Mouse (Mus musculus) lung, embryonic 14.5 days (tissue): ENCODE data around the gene Larp1b. TPM values are rescaled to one million over a fixed set of nuclear protein-coding genes. Genes with fewer than 3 reads are reported as not detected.

Source experiments
- ATAC-seq: fragments of 200-750 bp; cut with Nextera tagmentation; 2 replicates; pipeline ENCODE4 v1.8.0; 2017; ENCODE audit warnings: mild to moderate bottlenecking, moderate TSS enrichment, moderate library complexity; ENCODE audit not compliant: insufficient read depth
- DNase-seq: peaks from one replicate; pipeline ENCODE4 v3.0.0-alpha.2; 2015
- H3K27ac ChIP-seq: fragments of 300-500 bp; sonication (generic); 2 replicates; pipeline ENCODE4 v1.5.1; 2014; ENCODE audit warnings: low read depth, mild to moderate bottlenecking, moderate library complexity
- H3K27me3 ChIP-seq: fragments of 300-500 bp; sonication (generic); 2 replicates; pipeline ENCODE4 v1.6.1; 2014; ENCODE audit warnings: low read length, control low read depth; ENCODE audit not compliant: insufficient read depth
- H3K36me3 ChIP-seq: fragments of 300-500 bp; sonication (generic); 2 replicates; pipeline ENCODE4 v1.6.1; 2014; ENCODE audit warnings: control low read depth; ENCODE audit not compliant: insufficient read depth
- H3K4me1 ChIP-seq: fragments of 300-500 bp; sonication (generic); 2 replicates; pipeline ENCODE4 v1.6.1; 2014; ENCODE audit warnings: antibody characterized with exemption, control low read depth; ENCODE audit not compliant: insufficient read depth
- H3K4me2 ChIP-seq: fragments of 300-500 bp; sonication (generic); 2 replicates; pipeline ENCODE4 v1.6.1; 2014; ENCODE audit warnings: mild to moderate bottlenecking
- H3K4me3 ChIP-seq: fragments of 300-500 bp; sonication (generic); 2 replicates; pipeline ENCODE4 v1.5.1; 2014; ENCODE audit warnings: low read depth, low read length
- H3K9ac ChIP-seq: fragments of 300-500 bp; sonication (generic); 2 replicates; pipeline ENCODE4 v1.6.1; 2014
- H3K9me3 ChIP-seq: fragments of 300-500 bp; sonication (generic); 2 replicates; pipeline ENCODE4 v1.6.1; 2016; ENCODE audit warnings: low read depth, low read length, control low read depth
- CTCF ChIP-seq: IDR thresholded peaks from 2 replicates; pipeline ENCODE4 v1.5.1; 2016; ENCODE audit warnings: antibody characterized with exemption, low read depth
- WGBS: fragments of 180-500 bp; shearing (Covaris S2); extraction: QIAGEN DNeasy Blood & Tissue Kit; methylation state at CpG from one replicate; pipeline ENCODE4 v1.1.7; 2014; 5-methylcytosine and 5-hydroxymethylcytosine counted together
- polyA plus RNA-seq: library from polyadenylated mRNA; unstranded; fragments of >200 nt; fragmentation: Nextera tagmentation; extraction: Ambion mirVana; gene quantifications from 2 replicates; pipeline ENCODE4 v1.2.1, GENCODE M21; 2014

The Larp1b gene
- polyA plus RNA-seq, 1 experiment from 2014 or later: 2.5 TPM

DNA sequence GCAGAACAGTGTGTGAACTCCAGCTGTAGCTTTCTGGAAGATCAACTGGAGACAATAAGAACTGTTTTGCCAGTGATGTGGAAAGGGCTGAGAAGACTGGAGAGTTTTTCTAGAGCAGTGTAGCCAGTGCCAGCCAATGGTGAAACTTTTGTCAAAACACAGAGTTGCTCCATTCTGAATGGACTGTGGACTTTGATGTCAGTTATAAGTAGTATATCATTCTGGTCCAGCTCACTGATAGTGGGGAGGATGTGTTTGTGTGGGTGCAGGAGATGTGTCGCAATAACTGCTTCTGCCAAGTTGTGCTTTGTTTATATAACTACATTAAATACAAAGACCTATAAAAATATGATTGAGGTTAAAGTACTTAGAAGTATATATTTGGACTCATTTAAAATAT is 45.5 kb downstream of the Larp1b start:
- Histone ChIP-seq H3K4me3 (no peak overlapping the region), H3K9ac (no peak overlapping the region), H3K4me1 (no peaks in the 10 kb centered on the region), H3K4me2 (no peak overlapping the region), H3K27me3 (no peaks in the 10 kb centered on the region), H3K36me3 (no peaks in the 10 kb centered on the region), H3K9me3 (no peaks in the 10 kb centered on the region), H3K27ac (no peak overlapping the region)
- DNase-seq: peak; percentile 21
- no peak; the same call in 1 of the 2 replicates for ATAC-seq
- whole genome bisulfite sequencing: 28% methylated on average over 1 of the region's 1 CpGs
- TF ChIP-seq CTCF: no peak

DNA sequence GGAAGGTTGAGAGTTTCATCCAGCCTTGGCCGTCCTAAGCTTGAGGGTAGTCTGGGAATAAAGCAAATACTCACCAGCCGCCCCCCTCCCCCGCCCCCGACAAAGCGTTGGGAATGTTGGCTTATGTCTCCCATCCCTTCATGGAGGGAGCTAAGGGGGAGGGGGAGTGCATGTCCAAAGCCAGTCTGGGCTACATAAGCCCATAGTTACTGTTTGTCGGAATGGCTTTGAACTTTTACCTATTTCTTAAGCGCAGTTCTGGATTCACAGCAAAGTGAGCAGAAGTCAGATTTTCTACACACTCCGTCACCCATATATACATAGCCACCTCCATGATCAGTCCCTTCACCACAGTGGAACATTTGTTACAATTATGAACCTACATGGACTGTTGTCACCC is 59.7 kb downstream of the Larp1b start:
- Histone ChIP-seq H3K36me3 (no peaks in the 10 kb centered on the region), H3K9me3 (no peaks in the 10 kb centered on the region), H3K4me2 (no peak overlapping the region), H3K4me3 (no peak overlapping the region), H3K27ac (no peak overlapping the region), H3K27me3 (no peaks in the 10 kb centered on the region), H3K9ac (no peak overlapping the region), H3K4me1 (no peaks in the 10 kb centered on the region)
- ATAC-seq (no peak), DNase-seq (no peak)
- TF ChIP-seq CTCF: no peak
- 63% methylated on average over 8 of the region's 8 CpGs for WGBS

DNA sequence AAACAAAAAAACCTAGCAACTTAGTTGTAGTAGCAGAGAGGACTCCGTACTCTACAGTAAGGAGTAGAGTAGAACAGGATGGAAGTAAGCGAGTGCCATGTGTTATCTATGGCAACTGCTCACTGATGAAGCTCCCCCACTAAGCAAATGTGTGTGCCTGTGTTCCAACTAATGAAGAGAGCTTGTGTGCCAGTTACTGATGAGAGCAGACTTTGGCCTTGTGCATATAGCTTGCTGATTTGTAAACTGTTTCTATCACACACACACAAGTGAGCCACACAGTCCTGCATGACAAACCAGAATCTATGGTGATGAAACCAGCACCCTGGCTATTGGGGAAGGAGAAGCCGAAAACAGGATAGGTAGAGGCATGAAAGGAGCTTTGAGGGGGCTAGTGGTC is 60.4 kb downstream of the Larp1b start:
- H3K27ac ChIP-seq: no peak overlapping the region
- no peaks in the 10 kb centered on the region for H3K4me1 ChIP-seq
- no peak for DNase-seq
- TF ChIP-seq CTCF: no peak
- no peak overlapping the region for H3K4me3 ChIP-seq
- H3K36me3 ChIP-seq: no peaks in the 10 kb centered on the region
- H3K9me3 ChIP-seq: no peaks in the 10 kb centered on the region
- no peaks in the 10 kb centered on the region for H3K27me3 ChIP-seq
- H3K9ac ChIP-seq: no peak overlapping the region
- H3K4me2 ChIP-seq: no peak overlapping the region
- WGBS: 81% methylated on average over 3 of the region's 3 CpGs
- no peak for ATAC-seq

DNA sequence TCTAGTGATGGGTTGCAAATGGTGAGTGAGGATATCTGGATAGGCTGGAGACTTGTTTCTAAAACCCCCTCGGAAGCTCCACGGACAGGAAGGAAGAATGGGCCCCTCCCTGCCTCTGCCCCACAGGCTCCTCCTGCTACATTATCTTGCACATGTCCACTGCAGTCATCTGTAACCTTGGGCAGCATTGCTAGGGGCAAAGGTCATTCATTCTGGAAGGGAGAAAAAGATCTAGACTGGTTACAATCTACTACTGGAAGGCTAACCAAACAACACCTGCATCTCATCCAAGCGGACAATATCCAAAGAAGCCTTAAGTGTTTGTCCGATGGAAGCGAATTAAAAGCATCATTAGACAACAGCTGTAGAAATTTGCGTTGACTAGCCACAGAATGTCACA is 61.1 kb downstream of the Larp1b start:
- H3K4me2 ChIP-seq: no peak overlapping the region
- TF ChIP-seq CTCF: no peak
- no peaks in the 10 kb centered on the region for H3K27me3 ChIP-seq
- H3K9ac ChIP-seq: no peak overlapping the region
- H3K36me3 ChIP-seq: no peaks in the 10 kb centered on the region
- no peaks in the 10 kb centered on the region for H3K9me3 ChIP-seq
- 69% methylated on average over 6 of the region's 6 CpGs for WGBS
- no peak for DNase-seq
- ATAC-seq: no peak
- no peak overlapping the region for H3K4me3 ChIP-seq
- H3K27ac ChIP-seq: no peak overlapping the region
- H3K4me1 ChIP-seq: no peaks in the 10 kb centered on the region

DNA sequence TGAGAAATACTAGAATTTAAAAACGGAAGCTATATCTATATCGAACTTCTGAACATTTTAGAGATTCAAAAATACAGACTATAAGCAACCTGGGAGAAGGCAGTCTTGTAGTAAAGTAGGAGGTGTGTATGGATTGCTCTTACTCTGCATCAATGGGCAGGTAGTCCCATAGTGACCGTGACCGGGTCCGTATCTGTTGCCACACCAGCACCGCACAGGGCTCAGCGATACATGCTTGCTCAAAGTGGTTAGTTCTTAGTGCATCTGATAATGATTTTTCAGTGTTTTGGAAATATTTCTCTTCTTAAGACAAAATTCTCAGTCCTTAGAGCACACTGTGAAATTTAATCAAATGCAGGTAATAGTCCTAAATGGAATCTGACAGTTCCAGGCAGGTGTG is 62.8 kb downstream of the Larp1b start:
- no peak for DNase-seq
- no peak for TF ChIP-seq CTCF

DNA sequence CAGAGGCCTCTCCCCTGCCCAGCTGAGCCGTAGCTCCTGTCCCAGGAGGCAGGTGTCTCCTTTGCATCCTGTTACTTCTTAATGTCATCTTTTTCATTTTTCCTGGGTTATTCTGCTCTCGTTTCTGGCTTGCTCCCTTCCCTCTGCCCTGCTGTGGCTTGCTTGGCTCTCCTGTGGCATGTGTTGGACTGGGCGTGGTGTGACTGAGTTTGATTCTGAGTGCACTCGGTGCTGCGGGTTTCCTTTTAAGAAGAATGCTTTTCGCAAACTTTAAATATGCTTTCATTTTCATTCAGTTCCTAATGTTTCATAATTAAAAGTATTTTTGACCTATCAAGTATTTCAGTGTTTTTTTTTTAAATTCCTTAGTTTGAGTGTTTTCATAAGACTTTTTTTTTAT is 65.3 kb downstream of the Larp1b start:
- no peak for TF ChIP-seq CTCF
- Histone ChIP-seq H3K36me3 (no peaks in the 10 kb centered on the region), H3K9ac (no peak overlapping the region), H3K9me3 (no peaks in the 10 kb centered on the region), H3K27ac (no peak overlapping the region), H3K27me3 (no peaks in the 10 kb centered on the region), H3K4me2 (no peak overlapping the region), H3K4me3 (no peak overlapping the region), H3K4me1 (no peaks in the 10 kb centered on the region)
- no peak for ATAC-seq
- 71% methylated on average over 6 of the region's 6 CpGs for WGBS
- no peak for DNase-seq

More for the DNA sequence above, 62.8 kb downstream of the Larp1b start:
- Histone ChIP-seq H3K4me3 (no peak overlapping the region), H3K27ac (no peak overlapping the region), H3K9ac (no peak overlapping the region), H3K36me3 (no peaks in the 10 kb centered on the region), H3K9me3 (no peaks in the 10 kb centered on the region), H3K4me2 (no peak overlapping the region), H3K4me1 (no peaks in the 10 kb centered on the region), H3K27me3 (no peaks in the 10 kb centered on the region)
- WGBS: 92% methylated on average over 7 of the region's 7 CpGs
- no peak for ATAC-seq

DNA sequence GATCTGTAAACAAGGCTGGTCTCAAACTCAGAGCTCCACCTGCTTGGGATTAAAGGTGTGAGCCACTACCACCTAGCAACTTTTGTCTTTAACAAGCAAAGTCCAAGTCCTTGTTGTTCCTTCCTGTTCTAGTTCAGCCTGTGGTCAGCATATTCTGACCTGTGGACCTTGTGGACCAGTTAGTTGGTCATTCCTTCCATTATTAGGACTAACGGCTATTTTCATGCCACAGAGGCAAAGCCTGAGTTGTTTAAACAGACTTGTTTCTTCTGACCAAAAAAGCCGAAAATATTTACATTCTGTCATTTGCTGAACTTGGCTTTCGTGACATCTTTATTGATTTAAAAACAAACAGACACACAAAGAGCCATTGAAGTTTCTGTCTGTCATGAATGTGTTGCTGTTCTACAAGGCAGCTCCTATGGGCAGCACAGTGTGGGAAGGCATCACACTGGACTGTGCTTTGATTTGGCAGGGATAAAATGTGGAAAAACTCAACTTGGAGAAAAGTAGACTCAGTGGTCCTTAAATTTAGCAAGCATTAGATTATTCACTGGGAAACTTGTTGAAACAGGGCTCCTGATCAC is 68.5 kb downstream of the Larp1b start:
- no peaks in the 10 kb centered on the region for H3K36me3 ChIP-seq
- no peak for ATAC-seq
- no peaks in the 10 kb centered on the region for H3K9me3 ChIP-seq
- 40% methylated on average over 3 of the region's 3 CpGs for WGBS
- no peak for TF ChIP-seq CTCF
- no peak overlapping the region for H3K4me3 ChIP-seq
- no peaks in the 10 kb centered on the region for H3K27me3 ChIP-seq
- no peaks in the 10 kb centered on the region for H3K4me1 ChIP-seq
- no peak overlapping the region for H3K9ac ChIP-seq
- DNase-seq: no peak
- H3K4me2 ChIP-seq: no peak overlapping the region
- no peak overlapping the region for H3K27ac ChIP-seq

DNA sequence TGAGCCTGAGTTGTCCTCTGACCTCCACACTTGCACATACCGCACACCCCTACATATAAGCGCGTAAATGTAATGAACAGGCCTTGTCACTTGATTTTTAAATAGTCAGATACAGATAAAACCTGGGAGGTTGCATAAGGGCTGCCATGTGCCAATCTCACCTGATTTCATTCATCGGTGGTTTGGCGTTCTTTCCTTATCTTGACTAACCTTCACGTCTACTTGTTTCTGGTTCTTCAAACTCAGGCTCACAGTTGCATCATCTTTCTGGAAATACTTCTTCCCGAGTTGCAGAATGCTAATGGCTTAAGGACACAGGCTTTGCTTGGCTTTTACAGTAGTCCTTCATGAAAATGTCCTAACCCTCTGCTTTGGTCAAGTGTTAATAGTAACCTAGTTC is 71.1 kb downstream of the Larp1b start:
- H3K36me3 ChIP-seq: no peaks in the 10 kb centered on the region
- H3K9me3 ChIP-seq: no peaks in the 10 kb centered on the region
- no peak overlapping the region for H3K27ac ChIP-seq
- TF ChIP-seq CTCF: no peak
- H3K4me2 ChIP-seq: no peak overlapping the region
- no peaks in the 10 kb centered on the region for H3K4me1 ChIP-seq
- no peak for DNase-seq
- H3K9ac ChIP-seq: no peak overlapping the region
- no peak for ATAC-seq
- no peak overlapping the region for H3K4me3 ChIP-seq
- WGBS: 84% methylated on average over 7 of the region's 7 CpGs
- no peaks in the 10 kb centered on the region for H3K27me3 ChIP-seq
